Mouse (Mus musculus) adrenal gland, postnatal 36 days (tissue): Measurements from ENCODE around the gene Adra2b. TPM values are rescaled to one million over a fixed set of nuclear protein-coding genes. Genes with fewer than 3 reads are reported as not detected.
A peak's percentile ranks its signal among the peaks of the same experiment; 100 is the strongest.

ENCODE experiments used
- DNase-seq, 2 experiments: peaks; one replicate each; pipeline ENCODE4 v3.0.0; 2021; ENCODE audit warnings: mixed read lengths in 1 of 2
- total RNA-seq, 2 experiments: library from RNA; stranded (reverse); gene quantifications; 2 replicates each; pipeline ENCODE4 v1.2.3; 2021

Adra2b gene
- total RNA-seq, 2 experiments from 2014 or later = 1.9 to 2.0 TPM

- no peak for DNase-seq
Observed at GRCm38 (mm10) chr2:127338833-127339232, 24.2 kb upstream of the Adra2b start.

GRCm38 (mm10) chr2:127339262-127339661 is 23.7 kb upstream of the Adra2b start:
- DNase-seq = no peak

- peak; percentile 64 to 77 for DNase-seq
Observed at GRCm38 (mm10) chr2:127341159-127341558, 21.8 kb upstream of the Adra2b start.

GRCm38 (mm10) chr2:127346334-127346733 is 16.7 kb upstream of the Adra2b start:
- peak in 1 of 2 experiments; percentile 27 for DNase-seq

GRCm38 (mm10) chr2:127347147-127347985 is 15.6 kb upstream of the Adra2b start:
- no peak for DNase-seq

- DNase-seq = no peak
Observed at GRCm38 (mm10) chr2:127353881-127354280, 9.1 kb upstream of the Adra2b start.

GRCm38 (mm10) chr2:127363282-127363652 is 259 bp downstream of the Adra2b start:
- DNase-seq = no peak

- DNase-seq = no peak
Observed at GRCm38 (mm10) chr2:127363696-127364095, 688 bp downstream of the Adra2b start.

GRCm38 (mm10) chr2:127364452-127364851 is 1.4 kb downstream of the Adra2b start:
- no peak for DNase-seq

- no peak for DNase-seq
Observed at GRCm38 (mm10) chr2:127367126-127367820, 4.3 kb downstream of the Adra2b start.

GRCm38 (mm10) chr2:127369703-127370376 is 6.8 kb downstream of the Adra2b start:
- DNase-seq = no peak

- DNase-seq = no peak
Observed at GRCm38 (mm10) chr2:127370561-127371483, 7.8 kb downstream of the Adra2b start.

- DNase-seq = no peak
Observed at GRCm38 (mm10) chr2:127371484-127371861, 8.5 kb downstream of the Adra2b start.

- DNase-seq = no peak
Observed at GRCm38 (mm10) chr2:127372082-127372481, 9.1 kb downstream of the Adra2b start.

GRCm38 (mm10) chr2:127374131-127374530 is 11.1 kb downstream of the Adra2b start:
- no peak for DNase-seq

- no peak for DNase-seq
Observed at GRCm38 (mm10) chr2:127375087-127375486, 12.1 kb downstream of the Adra2b start.

- no peak for DNase-seq
Observed at GRCm38 (mm10) chr2:127375759-127376341, 12.8 kb downstream of the Adra2b start.

GRCm38 (mm10) chr2:127376423-127377051 is 13.5 kb downstream of the Adra2b start:
- no peak for DNase-seq

GRCm38 (mm10) chr2:127377942-127378610 is 15.1 kb downstream of the Adra2b start:
- no peak for DNase-seq

GRCm38 (mm10) chr2:127378611-127378990 is 15.6 kb downstream of the Adra2b start:
- DNase-seq = no peak
